In the genomic region with DNA sequence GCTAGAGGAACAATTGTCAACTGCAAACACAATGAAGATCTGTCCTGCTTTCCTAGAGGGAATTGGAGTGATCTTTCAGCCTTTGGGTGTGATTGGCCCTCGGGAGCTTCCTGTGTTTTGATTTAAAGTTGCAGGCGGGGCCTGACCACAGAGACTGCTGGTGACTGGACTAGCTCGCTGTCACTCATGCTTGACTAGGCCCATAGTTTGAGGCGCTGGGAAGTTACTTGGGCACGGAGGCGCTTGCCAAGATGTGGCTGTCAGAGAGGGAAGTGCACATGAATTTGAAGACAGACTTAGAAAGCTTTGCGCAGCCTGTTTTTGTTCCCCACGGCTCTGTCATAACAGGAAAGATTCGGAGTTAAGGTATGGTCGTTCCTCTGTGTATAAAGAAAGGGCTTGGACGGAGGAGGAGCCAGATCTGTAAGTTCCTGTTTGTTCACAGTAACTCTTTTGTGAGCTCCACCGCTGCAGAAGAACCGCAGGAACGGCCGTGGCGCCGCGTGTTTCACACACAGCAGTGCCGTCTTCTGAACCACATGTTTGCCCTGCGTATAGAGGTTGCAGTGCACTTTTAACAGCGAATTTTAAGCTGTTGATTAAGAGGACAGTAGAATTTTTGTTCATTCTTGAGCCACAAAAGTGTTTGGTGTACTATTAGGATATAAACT, we compare ENCODE assay signal across 8 mouse cellular contexts. TPM values are rescaled to one million over a fixed set of nuclear protein-coding genes. Genes with fewer than 3 reads are reported as not detected.
A peak's percentile ranks its signal among the peaks of the same experiment; 100 is the strongest.
DNase-seq lines count a peak whose midpoint lies in the region; ATAC-seq and TF ChIP-seq lines count a peak whose summit lies in the region.

No protein-coding gene starts in this region.

- TF ChIP-seq EP300 in MEL (IDR thresholded peaks at IDR 0.05; ENCODE audit: low read depth in 1 of 2, low read length in 2 of 2): 0 out of 4 replicates have a peak, but pooled peaks have one; percentile 26 to 27

- H3K79me2 ChIP-seq in MEL (ENCODE audit: control insufficient read depth, insufficient read depth, low read length, poor library complexity): no peaks in the 10 kb centered on the region; the same call in 1 of the 2 replicates

- no peak for TF ChIP-seq CTCF in MEL (IDR thresholded peaks at IDR 0.05 in 2 of 3, conservative IDR thresholded peaks at IDR 0.05 in 1 of 3; ENCODE audit: control insufficient read depth in 1 of 3, insufficient read depth in 1 of 3, low read depth in 2 of 3, low read length in 3 of 3, poor library complexity in 1 of 3, severe bottlenecking in 1 of 3)
- TF ChIP-seq CTCF in cerebellum, adult 2 months (IDR thresholded peaks at IDR 0.05; ENCODE audit: borderline replicate concordance, insufficient read depth, low read depth, low read length): no peak
- peak; percentile 28 for TF ChIP-seq CTCF in forebrain, postnatal 0 days (IDR thresholded peaks at IDR 0.05; ENCODE audit: low read depth)

- peak; percentile 98 for DNase-seq in MEL (ENCODE audit: low read depth, low spot score)
- peak; percentile 88 to 91 for DNase-seq in cerebellum, adult 2 months
- peak; percentile 96 for DNase-seq in forebrain, postnatal 0 days
- DNase-seq in layer of hippocampus, adult 9-10 months (ENCODE audit: low spot score): peak; percentile 100
- DNase-seq in ovary, postnatal 10 days (ENCODE audit: low spot score): peak; percentile 96
- peak; percentile 92 for DNase-seq in thymus, postnatal 10 days (ENCODE audit: low spot score in 2 of 2)

- peak in 1 of 2 experiments; percentile 82; a peak in 2 of 4 replicates for TF ChIP-seq POLR2A in MEL (IDR thresholded peaks at IDR 0.05; ENCODE audit: control insufficient read depth in 1 of 2, insufficient read depth in 1 of 2, low read depth in 1 of 2, low read length in 2 of 2, poor library complexity in 1 of 2)
- TF ChIP-seq POLR2A in cerebellum, adult 2 months (IDR thresholded peaks at IDR 0.05; ENCODE audit: borderline replicate concordance, insufficient read depth, low read length): no peak

- no peaks in the 10 kb centered on the region for H3K27me3 ChIP-seq in MEL (ENCODE audit: control insufficient read depth in 1 of 2, insufficient read depth in 2 of 2, low read length in 2 of 2)
- no peaks in the 10 kb centered on the region for H3K27me3 ChIP-seq in cerebellum, adult 2 months (ENCODE audit: control insufficient read depth, insufficient read depth, low read length)
- no peaks in the 10 kb centered on the region for H3K27me3 ChIP-seq in forebrain, postnatal 0 days (ENCODE audit: insufficient read depth, low read length)
- H3K27me3 ChIP-seq in lung, embryonic 16.5 days (ENCODE audit: control insufficient read depth, insufficient read depth, low read depth, low read length): no peaks in the 10 kb centered on the region

- H3K4me3 ChIP-seq in MEL (ENCODE audit: control insufficient read depth in 1 of 2, insufficient read depth in 1 of 2, low read depth in 2 of 2, low read length in 2 of 2): peak overlapping the region; percentile 70 to 71
- peak overlapping the region; percentile 55 for H3K4me3 ChIP-seq in cerebellum, adult 2 months (replicated peaks; ENCODE audit: insufficient read depth, low read depth, low read length)
- H3K4me3 ChIP-seq in forebrain, postnatal 0 days (ENCODE audit: low read depth, low read length): peak overlapping the region; percentile 39
- H3K4me3 ChIP-seq in lung, embryonic 16.5 days (ENCODE audit: low read length): peak overlapping the region; percentile 50

- WGBS in cerebellum, adult 2 months: 2% methylated on average over 21 of the region's 21 CpGs
- under 1% methylated on average over 21 of the region's 21 CpGs for WGBS in forebrain, postnatal 0 days
- WGBS in lung, embryonic 16.5 days: under 1% methylated on average over 21 of the region's 21 CpGs

- H3K4me2 ChIP-seq in forebrain, postnatal 0 days (ENCODE audit: low read depth): peak overlapping the region; percentile 48
- peak overlapping the region; percentile 74 for H3K4me2 ChIP-seq in lung, embryonic 16.5 days (ENCODE audit: low read depth, low read length)

- no peak for TF ChIP-seq RAD21 in MEL (IDR thresholded peaks at IDR 0.05; ENCODE audit: low read depth, low read length)

- no peaks in the 10 kb centered on the region for H3K9me3 ChIP-seq in MEL (replicated peaks; ENCODE audit: insufficient read depth, low read length)
- H3K9me3 ChIP-seq in forebrain, postnatal 0 days (ENCODE audit: low read length): no peaks in the 10 kb centered on the region
- no peaks in the 10 kb centered on the region for H3K9me3 ChIP-seq in lung, embryonic 16.5 days (ENCODE audit: control insufficient read depth, low read length)

- peak overlapping the region; percentile 77 for H3K9ac ChIP-seq in MEL (ENCODE audit: control insufficient read depth, low read depth, low read length, poor library complexity, severe bottlenecking)
- no peak overlapping the region for H3K9ac ChIP-seq in forebrain, postnatal 0 days
- H3K9ac ChIP-seq in lung, embryonic 16.5 days (ENCODE audit: low read length): peak overlapping the region; percentile 54

- H3K4me1 ChIP-seq in MEL (ENCODE audit: control insufficient read depth in 1 of 2, insufficient read depth in 2 of 2, low read length in 2 of 2): no peaks in the 10 kb centered on the region; a peak in 1 of 4 replicates
- no peaks in the 10 kb centered on the region for H3K4me1 ChIP-seq in cerebellum, adult 2 months (ENCODE audit: control insufficient read depth, insufficient read depth, low read length)
- H3K4me1 ChIP-seq in forebrain, postnatal 0 days (ENCODE audit: insufficient read depth): 0 out of 2 replicates have a peak, but pooled peaks cover 3% of the 10 kb centered on the region
- peaks cover 10% of the 10 kb centered on the region for H3K4me1 ChIP-seq in lung, embryonic 16.5 days (replicated peaks; ENCODE audit: control insufficient read depth, insufficient read depth, low read length)

- peak; percentile 100 for ATAC-seq in forebrain, postnatal 0 days
- peak; percentile 98 to 99 for ATAC-seq in hematopoietic stem cell, adult 5-6 weeks (replicated peaks in 1 of 2; ENCODE audit: insufficient read depth in 1 of 2, low FRiP score in 2 of 2, low TSS enrichment in 1 of 2, low read depth in 1 of 2, poor library complexity in 2 of 2, severe bottlenecking in 2 of 2)
- ATAC-seq in lung, embryonic 16.5 days (ENCODE audit: low read depth): peak; percentile 100

- peak overlapping the region; percentile 89 for H3K27ac ChIP-seq in MEL (ENCODE audit: control insufficient read depth, low read depth, low read length)
- H3K27ac ChIP-seq in cerebellum, adult 2 months (ENCODE audit: insufficient read depth, low read length): no peak overlapping the region
- no peak overlapping the region for H3K27ac ChIP-seq in forebrain, postnatal 0 days (ENCODE audit: low read depth, low read length)
- H3K27ac ChIP-seq in lung, embryonic 16.5 days (ENCODE audit: low read length): peak overlapping the region; percentile 79

- peaks cover 0 to under 1% of the 10 kb centered on the region in 2 experiments; a peak in 2 of 4 replicates for H3K36me3 ChIP-seq in MEL (ENCODE audit: control insufficient read depth in 1 of 2, insufficient read depth in 2 of 2, low read length in 2 of 2)
- peaks cover 25% of the 10 kb centered on the region for H3K36me3 ChIP-seq in forebrain, postnatal 0 days (ENCODE audit: insufficient read depth)
- peaks cover 7% of the 10 kb centered on the region for H3K36me3 ChIP-seq in lung, embryonic 16.5 days (ENCODE audit: control insufficient read depth, insufficient read depth, low read length)

TF ChIP-seq in MEL, 35 proteins besides CTCF, POLR2A, EP300 and RAD21 (continues in another document):
- peak; percentile 58 for TF ChIP-seq MYC (IDR thresholded peaks at IDR 0.05; ENCODE audit: low read depth, low read length)
- TF ChIP-seq JUND (IDR thresholded peaks at IDR 0.05; ENCODE audit: low read depth, low read length): no peak
- TF ChIP-seq SMC3 (IDR thresholded peaks at IDR 0.05; ENCODE audit: low read depth, low read length): no peak
- TF ChIP-seq UBTF (IDR thresholded peaks at IDR 0.05; ENCODE audit: borderline replicate concordance, insufficient read depth, low read depth, low read length): no peak
- TF ChIP-seq MAX (IDR thresholded peaks at IDR 0.05; ENCODE audit: low read length): peak; percentile 65
- peak; percentile 72 for TF ChIP-seq ELF1 (IDR thresholded peaks at IDR 0.05; ENCODE audit: low read depth, low read length)
- TF ChIP-seq TAL1 (IDR thresholded peaks at IDR 0.05; ENCODE audit: low read length): no peak
- TF ChIP-seq MXI1 (IDR thresholded peaks at IDR 0.05; ENCODE audit: low read depth, low read length): peak; percentile 91
- TF ChIP-seq NRF1 (IDR thresholded peaks at IDR 0.05; ENCODE audit: insufficient read depth, low read depth, low read length, poor library complexity, severe bottlenecking): no peak
- TF ChIP-seq GABPA (IDR thresholded peaks at IDR 0.05; ENCODE audit: low read depth, low read length): no peak
- TF ChIP-seq GATA1 (IDR thresholded peaks at IDR 0.05; ENCODE audit: low read depth, low read length): no peak
- no peak; the same call in 1 of the 2 replicates for TF ChIP-seq KAT2A (conservative IDR thresholded peaks at IDR 0.05; ENCODE audit: low read depth, low read length)
- TF ChIP-seq MYB (IDR thresholded peaks at IDR 0.05; ENCODE audit: low read depth, low read length): no peak
- peak; percentile 75 for TF ChIP-seq RCOR1 (IDR thresholded peaks at IDR 0.05; ENCODE audit: low read depth, low read length)
- TF ChIP-seq TBP (IDR thresholded peaks at IDR 0.05; ENCODE audit: low read depth, low read length): peak; percentile 79

RNA-seq across cellular contexts. Expression of gene Cntrl, which starts 22.8 kb away (rescaled TPM):
- total RNA-seq in MEL (2012; rRNA removed): 16.5 and 17.0 TPM in 2 replicates
- polyA plus RNA-seq in MEL (2012; ENCODE audit: insufficient read depth in 1 of 2, insufficient read length in 2 of 2, low read depth in 1 of 2, low replicate concordance in 2 of 2, missing spikeins in 1 of 2): 10 to 100 TPM in 1 of 2 experiments, not detected in 1; 24.0 TPM
- polyA plus RNA-seq in cerebellum, adult 2 months (2012; rRNA removed): 15.1 and 15.7 TPM in 2 replicates
- total RNA-seq in forebrain, postnatal 0 days (2014; rRNA removed): 10.4 and 17.4 TPM in 2 replicates
- 5.5 and 7.0 TPM in 2 replicates for polyA plus RNA-seq in forebrain, postnatal 0 days (2015; fragmentation: Nextera tagmentation; extraction: Ambion mirVana)
- total RNA-seq in hematopoietic stem cell, adult 5-6 weeks (2017): 141 and 159 TPM in 2 replicates
- polyA plus RNA-seq in lung, embryonic 16.5 days (2015; fragmentation: Nextera tagmentation; extraction: Ambion mirVana): 23.7 and 26.2 TPM in 2 replicates

RNA-seq across cellular contexts. Expression of gene AI182371, which starts 30.8 kb away (rescaled TPM):
- 0.12 TPM in 1 of 2 replicates, not detected in the other for total RNA-seq in MEL (2012; rRNA removed)
- polyA plus RNA-seq in MEL (2012; ENCODE audit: insufficient read depth in 1 of 2, insufficient read length in 2 of 2, low read depth in 1 of 2, low replicate concordance in 2 of 2, missing spikeins in 1 of 2): under 1 TPM in 1 of 2 experiments, not detected in 1; 0.40 TPM
- polyA plus RNA-seq in cerebellum, adult 2 months (2012; rRNA removed): 0.57 and 0.63 TPM in 2 replicates
- total RNA-seq in forebrain, postnatal 0 days (2014; rRNA removed): 0.33 and 0.38 TPM in 2 replicates
- polyA plus RNA-seq in forebrain, postnatal 0 days (2015; fragmentation: Nextera tagmentation; extraction: Ambion mirVana): 0.18 TPM in 1 of 2 replicates, not detected in the other
- 1.1 and 2.3 TPM in 2 replicates for total RNA-seq in hematopoietic stem cell, adult 5-6 weeks (2017)
- 0.65 and 1.2 TPM in 2 replicates for polyA plus RNA-seq in lung, embryonic 16.5 days (2015; fragmentation: Nextera tagmentation; extraction: Ambion mirVana)

Comparison
In these comparisons a context has a peak if more than half of its experiments do, and no peak if none do; other contexts are left out.
1. H3K27ac ChIP-seq: peak in MEL (single experiment) and lung, embryonic 16.5 days (single experiment); none in cerebellum, adult 2 months (single experiment) and forebrain, postnatal 0 days (single experiment).
2. Peak in every context shown above with its lines, with median percentiles within 50 percentile points of each other: DNase-seq, H3K4me3 ChIP-seq and ATAC-seq.